Mouse (Mus musculus) hindbrain, embryonic 15.5 days (tissue): ENCODE data around the gene Enpp7. TPM values are rescaled to one million over a fixed set of nuclear protein-coding genes. Genes with fewer than 3 reads are reported as not detected.

Experiments used
- ATAC-seq: fragments of 200-750 bp; cut with Nextera tagmentation; 2 replicates; pipeline ENCODE4 v1.8.0; 2017; ENCODE audit warnings: low read depth, moderate number of reproducible peaks, moderate TSS enrichment; ENCODE audit not compliant: low FRiP score
- H3K27ac ChIP-seq: fragments of 300-500 bp; sonication (generic); replicated peaks from 2 replicates; pipeline ENCODE4 v1.5.1; 2015; ENCODE audit warnings: mild to moderate bottlenecking, inconsistent platforms
- H3K27me3 ChIP-seq: fragments of 300-500 bp; sonication (generic); 2 replicates; pipeline ENCODE4 v1.6.1; 2015; ENCODE audit warnings: control low read depth, inconsistent platforms
- H3K36me3 ChIP-seq: fragments of 300-500 bp; sonication (generic); 2 replicates; pipeline ENCODE4 v1.6.1; 2015; ENCODE audit warnings: control low read depth, inconsistent platforms
- H3K4me1 ChIP-seq: fragments of 300-500 bp; sonication (generic); replicated peaks from 2 replicates; pipeline ENCODE4 v1.6.1; 2015; ENCODE audit warnings: control low read depth, inconsistent platforms
- H3K4me2 ChIP-seq: fragments of 300-500 bp; sonication (generic); 2 replicates; pipeline ENCODE4 v1.6.1; 2015; ENCODE audit warnings: moderate library complexity, mild to moderate bottlenecking, inconsistent platforms
- H3K4me3 ChIP-seq: fragments of 300-500 bp; sonication (generic); 2 replicates; pipeline ENCODE4 v1.5.1; 2015; ENCODE audit warnings: mild to moderate bottlenecking, inconsistent platforms
- H3K9ac ChIP-seq: fragments of 300-500 bp; sonication (generic); 2 replicates; pipeline ENCODE4 v1.6.1; 2015; ENCODE audit warnings: inconsistent platforms
- H3K9me3 ChIP-seq: fragments of 300-500 bp; sonication (generic); 2 replicates; pipeline ENCODE4 v1.6.1; 2016; ENCODE audit warnings: control low read depth, inconsistent platforms
- WGBS: fragments of 180-500 bp; shearing (Covaris S2); methylation state at CpG from one replicate; pipeline ENCODE4 v1.1.7; 2015; 5-methylcytosine and 5-hydroxymethylcytosine counted together
- polyA plus RNA-seq: library from polyadenylated mRNA; unstranded; fragments of >200 nt; fragmentation: Nextera tagmentation; extraction: Ambion mirVana; gene quantifications from 2 replicates; pipeline ENCODE4 v1.2.1, GENCODE M21; 2015

The Enpp7 gene
- polyA plus RNA-seq, 1 experiment from 2014 or later: not detected

DNA sequence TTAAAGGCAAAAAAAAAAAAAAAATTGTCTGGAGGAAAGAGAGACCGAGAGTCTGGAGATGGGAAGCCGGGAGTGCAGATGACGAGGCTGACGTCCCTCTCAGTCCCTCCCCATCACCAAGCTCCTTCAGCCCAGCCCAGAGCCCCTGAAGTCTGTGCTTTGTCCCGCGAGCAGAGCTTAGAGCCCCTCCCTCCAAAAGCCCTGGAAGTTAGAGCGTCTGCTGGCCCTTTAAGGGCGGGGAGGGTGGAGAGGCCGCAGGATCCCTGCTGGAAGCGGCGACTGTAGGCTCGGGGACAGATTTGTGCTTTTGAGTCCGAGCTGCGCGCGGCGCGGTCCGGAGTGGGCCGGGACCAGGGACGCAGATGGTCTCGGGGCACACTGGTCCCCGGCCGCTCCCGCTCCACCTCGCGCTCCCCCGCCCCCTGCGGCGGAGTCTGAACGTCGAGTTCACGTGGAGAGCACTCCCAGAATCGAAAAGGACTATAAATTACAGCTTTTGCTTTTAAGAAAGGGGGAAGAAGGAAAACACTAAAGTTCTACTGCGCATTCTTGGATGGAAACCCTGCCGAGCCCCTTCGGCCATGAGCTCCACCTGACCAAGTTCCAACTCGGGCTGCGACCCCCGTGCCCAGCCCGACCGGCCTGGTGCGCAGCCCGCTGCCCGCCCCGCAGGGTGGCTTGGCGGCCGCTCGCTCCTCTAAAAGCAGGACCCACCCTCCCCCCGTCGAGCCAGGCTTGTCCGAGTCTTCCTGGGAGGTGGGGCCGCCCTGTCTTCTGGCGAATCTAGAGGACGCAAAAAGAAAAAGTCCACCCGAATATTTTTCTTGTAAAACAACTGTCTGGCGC is 49.2 kb downstream of the Enpp7 start:
- peak overlapping the region; percentile 34 for H3K4me3 ChIP-seq
- peak overlapping the region; percentile 23; the same call in 1 of the 2 replicates for H3K9ac ChIP-seq
- H3K27me3 ChIP-seq: peaks cover 49% of the 10 kb centered on the region
- no peak for ATAC-seq
- peak overlapping the region; percentile 60 for H3K4me2 ChIP-seq
- no peaks in the 10 kb centered on the region for H3K9me3 ChIP-seq
- no peak overlapping the region for H3K27ac ChIP-seq
- peaks cover 70% of the 10 kb centered on the region for H3K4me1 ChIP-seq
- 10% methylated on average over 57 of the region's 57 CpGs for WGBS
- 0 out of 2 replicates have a peak, but pooled peaks cover 3% of the 10 kb centered on the region for H3K36me3 ChIP-seq

GRCm38 (mm10) chr11:119037780-119038401 is 49.9 kb downstream of the Enpp7 start:
- Histone ChIP-seq H3K27me3 (peaks cover 50% of the 10 kb centered on the region), H3K27ac (no peak overlapping the region), H3K4me3 (peak overlapping the region; percentile 34), H3K9ac (no peak overlapping the region), H3K9me3 (no peaks in the 10 kb centered on the region), H3K4me1 (peaks cover 75% of the 10 kb centered on the region), H3K4me2 (peak overlapping the region; percentile 60), H3K36me3 (0 out of 2 replicates have a peak, but pooled peaks cover 3% of the 10 kb centered on the region)
- ATAC-seq: no peak
- 24% methylated on average over 18 of the region's 18 CpGs for WGBS

DNA sequence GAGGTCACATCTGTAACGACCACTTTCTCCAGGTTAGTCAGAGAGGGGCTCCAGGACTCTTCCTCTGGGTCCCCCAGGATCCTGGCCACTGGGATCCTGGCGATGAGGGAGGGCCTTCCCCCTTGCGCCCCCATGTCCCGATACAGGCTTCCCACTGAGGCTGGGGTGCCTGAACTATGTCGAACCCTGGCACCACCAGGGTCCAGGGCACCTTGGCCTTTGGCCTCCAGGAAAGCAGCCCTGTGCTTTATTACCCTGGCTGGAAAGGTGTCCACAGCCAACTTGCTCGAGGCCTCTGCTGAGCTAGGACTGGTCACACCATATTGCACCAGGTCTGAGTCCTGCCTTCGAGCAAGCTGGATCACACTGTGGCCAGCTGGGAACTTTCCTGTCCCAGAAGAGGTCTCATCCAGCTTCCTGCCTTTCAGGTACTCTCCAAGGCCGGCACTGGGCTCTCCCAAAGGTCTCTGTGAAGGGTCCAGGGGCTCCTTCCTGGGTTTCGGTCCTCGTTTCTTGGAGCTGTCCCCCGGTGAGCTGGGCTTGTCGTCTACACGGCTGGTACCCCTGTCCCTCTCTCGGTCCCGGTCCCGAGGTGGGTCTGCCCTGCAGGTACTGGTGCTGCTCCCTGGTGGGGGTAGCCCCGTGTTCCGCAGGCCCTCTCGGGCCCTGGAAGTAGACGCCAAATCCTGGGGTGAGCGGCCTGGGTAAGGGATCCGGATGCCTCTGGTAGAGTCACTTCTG is 50.9 kb downstream of the Enpp7 start:
- no peak overlapping the region for H3K27ac ChIP-seq
- 0 out of 2 replicates have a peak, but pooled peaks cover 3% of the 10 kb centered on the region for H3K36me3 ChIP-seq
- no peak overlapping the region for H3K4me3 ChIP-seq
- 39% methylated on average over 22 of the region's 22 CpGs for WGBS
- H3K4me1 ChIP-seq: peaks cover 76% of the 10 kb centered on the region
- no peaks in the 10 kb centered on the region for H3K9me3 ChIP-seq
- H3K27me3 ChIP-seq: peaks cover 58% of the 10 kb centered on the region
- no peak for ATAC-seq
- H3K4me2 ChIP-seq: 0 out of 2 replicates have a peak overlapping the region, but pooled peaks have one; percentile 98
- H3K9ac ChIP-seq: no peak overlapping the region

GRCm38 (mm10) chr11:119039732-119040512 is 51.9 kb downstream of the Enpp7 start:
- WGBS: 7% methylated on average over 21 of the region's 21 CpGs
- peak overlapping the region; percentile 96 for H3K27ac ChIP-seq
- H3K9ac ChIP-seq: peak overlapping the region; percentile 86
- ATAC-seq: no peak
- H3K9me3 ChIP-seq: no peaks in the 10 kb centered on the region
- H3K36me3 ChIP-seq: 0 out of 2 replicates have a peak, but pooled peaks cover 3% of the 10 kb centered on the region
- peak overlapping the region; percentile 89 for H3K4me3 ChIP-seq
- H3K4me1 ChIP-seq: peaks cover 78% of the 10 kb centered on the region
- H3K27me3 ChIP-seq: peaks cover 65% of the 10 kb centered on the region
- H3K4me2 ChIP-seq: peak overlapping the region; percentile 98

GRCm38 (mm10) chr11:119040600-119041324 is 52.8 kb downstream of the Enpp7 start, which contains the start of gene Cbx8:
Gene Cbx8 (minus strand): TSS chr11:119040969.
- Histone ChIP-seq H3K36me3 (0 out of 2 replicates have a peak, but pooled peaks cover 3% of the 10 kb centered on the region), H3K27ac (peak within 1 kb of the TSS; percentile 96), H3K4me3 (peak within 1 kb of the TSS; percentile 89), H3K9me3 (no peaks in the 10 kb centered on the region), H3K27me3 (peaks cover 65% of the 10 kb centered on the region), H3K4me2 (peak within 1 kb of the TSS; percentile 98), H3K4me1 (peaks cover 72% of the 10 kb centered on the region), H3K9ac (peak within 1 kb of the TSS; percentile 86)
- WGBS: under 1% methylated on average over 52 of the region's 63 CpGs
- ATAC-seq: peak; percentile 94

DNA sequence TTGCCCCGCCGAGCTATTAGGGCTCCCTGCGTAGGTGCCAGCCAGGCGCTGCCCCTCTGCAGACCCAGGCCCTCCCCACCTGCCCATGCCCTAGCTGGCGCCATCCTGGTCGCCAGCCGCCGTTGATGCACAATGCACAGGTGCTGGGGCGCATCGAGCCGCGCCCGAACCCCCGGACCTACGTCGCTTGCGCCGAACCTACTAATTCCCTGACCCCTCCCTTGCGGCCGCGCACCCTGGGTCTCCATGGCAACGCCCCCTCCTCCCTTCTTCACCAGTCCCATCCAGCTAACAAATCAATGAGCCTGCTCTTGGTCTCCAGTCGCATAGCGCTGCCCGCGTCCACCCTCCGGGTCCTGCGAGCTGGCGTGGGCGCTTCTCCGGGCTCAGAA is 53.3 kb downstream of the Enpp7 start:
- H3K9me3 ChIP-seq: no peaks in the 10 kb centered on the region
- H3K4me1 ChIP-seq: peaks cover 69% of the 10 kb centered on the region
- ATAC-seq: no peak
- peaks cover 65% of the 10 kb centered on the region for H3K27me3 ChIP-seq
- WGBS: under 1% methylated on average over 31 of the region's 31 CpGs
- peak overlapping the region; percentile 96 for H3K27ac ChIP-seq
- H3K9ac ChIP-seq: peak overlapping the region; percentile 80
- H3K4me2 ChIP-seq: peak overlapping the region; percentile 98
- 0 out of 2 replicates have a peak, but pooled peaks cover 3% of the 10 kb centered on the region for H3K36me3 ChIP-seq
- peak overlapping the region; percentile 89 for H3K4me3 ChIP-seq

- 0 out of 2 replicates have a peak, but pooled peaks cover 3% of the 10 kb centered on the region for H3K36me3 ChIP-seq
- H3K4me1 ChIP-seq: peaks cover 69% of the 10 kb centered on the region
- H3K4me3 ChIP-seq: peak overlapping the region; percentile 89
- 0 out of 2 replicates have a peak, but pooled peaks have one; percentile 4 for ATAC-seq
- no peaks in the 10 kb centered on the region for H3K9me3 ChIP-seq
- H3K27ac ChIP-seq: peak overlapping the region; percentile 96; the same call in 1 of the 2 replicates
- H3K27me3 ChIP-seq: peaks cover 65% of the 10 kb centered on the region
- peak overlapping the region; percentile 80 for H3K9ac ChIP-seq
- peak overlapping the region; percentile 98 for H3K4me2 ChIP-seq
- 1% methylated on average over 31 of the region's 31 CpGs for WGBS
These were observed 53.9 kb downstream of the Enpp7 start for GRCm38 (mm10) chr11:119041750-119042465.

Other genes with a start within 250 kb of the Enpp7 start
- gene Rbfox3, start 76.6 kb upstream of the Enpp7 start, polyA plus RNA-seq: 71.8 and 77.9 TPM in 2 replicates
- 15.3 and 17.1 TPM in 2 replicates for gene Cbx2, start 34.8 kb downstream of the Enpp7 start, polyA plus RNA-seq
- 8.6 and 10.0 TPM in 2 replicates for gene Cbx8, start 52.8 kb downstream of the Enpp7 start, polyA plus RNA-seq
- gene Cbx4, start 98.0 kb downstream of the Enpp7 start, polyA plus RNA-seq: 21.9 and 23.2 TPM in 2 replicates
- gene Tbc1d16, start 240.3 kb downstream of the Enpp7 start, polyA plus RNA-seq: 56.1 and 57.1 TPM in 2 replicates
- gene Ccdc40, start 240.4 kb downstream of the Enpp7 start, polyA plus RNA-seq: 14.6 and 15.4 TPM in 2 replicates